Mouse (Mus musculus) lung, postnatal 4 days (tissue): Measurements from ENCODE around the gene Smpdl3a.

Experiments used
- DNase-seq, 2 experiments: peaks; one replicate each; pipeline ENCODE4 v3.0.0; 2021

Gene Smpdl3a

DNA sequence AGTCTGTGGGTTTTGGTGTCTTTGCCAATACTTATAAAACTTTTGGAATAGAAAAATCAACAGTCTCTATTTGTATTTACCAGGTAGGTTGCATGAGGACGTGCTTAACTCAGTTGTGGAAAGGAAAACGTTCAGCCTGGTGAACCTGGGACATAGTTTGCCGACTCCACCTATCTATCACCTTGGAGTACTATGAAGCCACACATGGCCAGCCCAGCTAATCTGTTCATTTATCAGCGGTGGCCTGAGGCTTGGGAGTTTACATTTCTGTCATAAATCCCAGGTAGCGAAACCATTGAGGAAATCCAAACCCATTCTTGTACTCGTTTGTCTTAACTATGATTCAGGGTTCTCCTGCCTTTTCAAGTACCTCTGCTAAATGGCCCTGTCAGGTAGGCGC, at the start of gene Smpdl3a:
TSS of gene Smpdl3a (plus strand) at position 318 of the 400 bp plus-strand sequence.
- DNase-seq, result no peak

DNA sequence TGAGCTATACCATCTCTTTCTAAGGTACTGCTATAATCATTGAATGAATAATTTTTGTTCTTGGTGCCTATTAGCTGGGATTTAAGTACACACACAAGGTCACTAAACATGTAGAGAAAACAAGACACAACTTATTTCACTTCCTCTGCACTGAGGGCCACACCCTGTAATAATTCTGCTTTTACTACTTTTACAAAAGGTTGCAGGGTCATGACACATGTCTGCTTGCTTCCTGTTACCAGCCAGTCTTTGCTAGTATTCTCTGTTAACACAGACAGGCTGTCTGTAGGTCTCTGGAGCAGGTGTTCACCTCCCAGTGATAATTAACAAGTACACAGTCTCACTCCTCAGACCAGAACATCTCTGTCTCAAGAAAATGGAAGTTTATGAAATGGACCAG, 48.7 kb upstream of the Smpdl3a start:
- DNase-seq, result no peak

DNA sequence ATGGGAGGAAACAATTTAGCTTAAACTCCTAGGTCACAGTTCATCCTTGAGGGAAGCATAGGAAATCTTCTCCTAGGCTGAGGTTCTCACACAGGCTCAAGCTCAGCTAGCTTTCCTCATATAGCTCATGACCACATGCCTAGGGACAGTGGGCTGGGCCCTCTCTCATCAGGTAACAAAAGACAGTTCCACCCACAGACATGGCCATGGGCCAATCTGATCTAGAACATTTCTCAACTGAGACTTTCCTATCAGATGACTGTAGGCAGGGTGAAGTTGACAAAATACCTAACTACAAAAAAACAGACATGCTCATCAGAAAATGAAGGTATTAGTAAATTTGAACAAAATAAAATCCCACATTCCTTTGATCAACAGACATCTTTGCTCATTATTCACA, 47.0 kb upstream of the Smpdl3a start:
- DNase-seq, result no peak

GRCm38 (mm10) chr10:57753343-57753742, 40.8 kb upstream of the Smpdl3a start:
- no peak for DNase-seq

DNA sequence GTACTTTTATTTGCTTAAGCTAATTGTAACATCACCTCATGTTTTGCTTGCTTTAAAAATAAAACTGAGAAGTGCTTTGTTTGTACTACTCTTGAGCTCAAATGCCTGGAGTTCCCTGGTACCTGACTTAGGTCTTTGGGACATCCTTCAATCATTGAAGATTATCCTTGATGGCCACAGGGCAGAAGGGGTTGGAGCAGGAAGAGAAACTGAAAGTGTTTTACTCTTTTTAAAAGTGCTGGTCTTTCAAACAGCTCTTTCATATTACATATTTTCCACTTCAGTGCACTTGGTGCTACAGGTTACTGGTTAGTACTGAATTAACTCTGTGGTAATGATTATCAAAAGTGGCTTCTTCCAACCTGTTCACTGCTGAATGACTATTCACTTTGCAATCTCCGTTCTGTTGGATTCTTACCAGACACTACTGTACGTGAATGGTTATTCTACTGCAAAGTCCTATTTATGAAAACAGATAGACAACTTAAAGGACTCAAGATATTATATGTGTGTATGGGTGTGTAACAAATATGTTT, 38.9 kb upstream of the Smpdl3a start:
- DNase-seq, result no peak

- DNase-seq, result no peak
These were observed 35.1 kb upstream of the Smpdl3a start for GRCm38 (mm10) chr10:57758999-57759398.

GRCm38 (mm10) chr10:57760694-57761093, 33.4 kb upstream of the Smpdl3a start:
- DNase-seq, result no peak

- DNase-seq, result no peak
These were observed 31.1 kb upstream of the Smpdl3a start for GRCm38 (mm10) chr10:57763044-57763443.

GRCm38 (mm10) chr10:57783289-57784130, 10.6 kb upstream of the Smpdl3a start:
- no peak for DNase-seq

GRCm38 (mm10) chr10:57784131-57784875, 9.8 kb upstream of the Smpdl3a start:
- DNase-seq, result peak; percentile 58 to 81

DNA sequence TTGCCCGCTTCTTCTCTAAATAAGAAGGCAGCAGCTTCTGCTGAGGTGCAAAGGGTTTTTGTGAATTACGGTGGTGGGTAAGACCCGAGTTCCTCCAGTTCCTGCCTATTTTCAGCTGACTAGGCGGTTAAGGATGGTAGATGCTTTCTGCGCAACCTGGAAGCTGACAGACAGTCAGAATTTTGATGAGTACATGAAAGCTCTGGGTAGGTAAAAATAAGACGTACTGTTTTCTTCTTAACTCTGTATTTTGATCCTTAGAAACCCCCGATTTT, 9.3 kb upstream of the Smpdl3a start, which contains the start of gene Fabp7:
TSS of gene Fabp7 (plus strand) at position 6 of the 275 bp plus-strand sequence.
- DNase-seq, result no peak

- no peak for DNase-seq
These were observed 8.6 kb upstream of the Smpdl3a start for GRCm38 (mm10) chr10:57785552-57785951.

DNA sequence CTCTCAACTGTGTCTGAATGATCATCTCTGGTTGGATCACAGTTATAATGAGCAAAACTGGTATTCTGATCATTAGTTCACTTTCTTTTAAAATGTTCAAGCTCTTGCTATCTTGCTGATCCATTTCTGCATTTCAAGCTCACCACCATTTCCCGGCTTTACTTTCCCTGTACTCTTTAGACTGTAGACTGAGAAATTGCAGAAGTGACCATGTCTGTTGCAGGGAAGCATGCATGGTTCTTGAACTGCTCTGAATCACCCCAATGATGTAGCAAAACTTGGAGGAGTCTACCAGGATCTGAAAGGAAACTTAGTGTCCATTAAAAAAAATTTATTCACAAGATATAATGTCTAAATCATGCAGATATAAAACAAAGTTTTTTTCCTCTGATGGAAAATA, 1.2 kb upstream of the Smpdl3a start:
- DNase-seq, result no peak

DNA sequence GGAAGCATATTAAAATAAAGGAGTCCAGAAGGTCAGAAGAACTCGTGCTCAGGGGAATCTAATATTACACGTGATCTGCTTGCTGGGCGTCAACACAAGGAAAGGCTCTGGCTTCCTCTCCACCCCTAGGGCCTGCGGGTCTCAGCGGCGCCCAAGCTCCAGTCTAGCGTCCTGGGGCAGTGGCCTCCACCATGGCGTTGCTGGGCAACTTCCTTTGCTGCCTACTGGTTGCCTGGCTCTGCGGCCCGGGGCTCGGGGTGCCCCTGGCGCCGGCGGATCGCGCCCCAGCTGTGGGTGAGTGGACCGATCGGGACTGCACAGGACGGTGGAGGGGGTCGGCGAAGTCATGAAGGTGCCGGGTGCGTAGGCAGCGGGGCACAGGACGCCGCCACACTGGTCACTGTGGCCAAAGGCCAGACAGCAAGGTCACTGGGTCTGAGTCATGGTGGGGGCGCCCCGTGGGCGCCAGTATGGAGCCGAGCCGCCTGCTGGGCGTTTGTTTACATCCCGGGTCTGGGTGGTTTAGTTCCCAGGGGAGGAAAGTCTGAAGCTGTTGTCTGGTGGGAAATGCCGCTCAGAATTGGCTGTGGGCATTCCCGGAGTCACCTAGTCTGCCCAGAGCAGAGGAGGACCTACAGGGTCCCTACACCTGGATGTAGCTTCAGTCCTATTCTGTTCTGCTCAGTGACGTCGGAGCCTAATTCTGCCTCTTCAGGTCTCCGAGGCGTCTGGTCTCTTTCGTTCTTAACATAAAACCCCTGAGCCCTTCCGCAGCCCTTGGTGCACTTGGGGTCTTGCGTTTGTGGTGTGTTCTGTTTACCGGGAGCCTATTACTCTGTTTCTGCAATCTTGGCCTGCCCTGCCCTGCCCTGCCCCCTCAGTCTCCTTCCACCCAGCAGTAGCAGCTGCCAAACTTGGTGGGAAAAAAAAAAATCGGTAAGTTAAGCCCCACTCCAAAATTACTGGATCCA, 641 bp downstream of the Smpdl3a start:
- DNase-seq, result peak; percentile 71 to 75

- peak in 1 of 2 experiments; percentile 7 for DNase-seq
These were observed 1.4 kb downstream of the Smpdl3a start for GRCm38 (mm10) chr10:57795542-57795941.

GRCm38 (mm10) chr10:57796057-57796456, 1.9 kb downstream of the Smpdl3a start:
- peak in 1 of 2 experiments; percentile 40 for DNase-seq

GRCm38 (mm10) chr10:57799486-57799885, 5.4 kb downstream of the Smpdl3a start:
- no peak for DNase-seq

DNA sequence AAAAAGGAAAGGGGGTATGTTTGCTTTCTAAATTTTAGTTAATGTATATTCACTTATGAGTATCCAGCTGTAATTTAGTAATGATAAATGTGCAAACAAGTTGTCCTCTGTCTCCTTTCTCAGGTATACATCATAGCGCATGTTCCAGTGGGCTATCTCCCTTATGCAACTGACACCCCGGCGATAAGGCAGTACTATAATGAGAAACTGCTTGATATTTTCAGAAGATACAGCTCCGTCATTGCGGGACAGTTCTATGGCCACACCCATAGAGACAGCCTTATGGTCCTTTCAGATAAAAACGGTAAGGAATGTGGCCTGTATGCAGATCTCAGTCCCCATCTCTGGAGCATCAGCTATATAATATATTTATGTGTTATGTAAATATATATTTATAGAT, 13.6 kb downstream of the Smpdl3a start:
- no peak for DNase-seq

DNA sequence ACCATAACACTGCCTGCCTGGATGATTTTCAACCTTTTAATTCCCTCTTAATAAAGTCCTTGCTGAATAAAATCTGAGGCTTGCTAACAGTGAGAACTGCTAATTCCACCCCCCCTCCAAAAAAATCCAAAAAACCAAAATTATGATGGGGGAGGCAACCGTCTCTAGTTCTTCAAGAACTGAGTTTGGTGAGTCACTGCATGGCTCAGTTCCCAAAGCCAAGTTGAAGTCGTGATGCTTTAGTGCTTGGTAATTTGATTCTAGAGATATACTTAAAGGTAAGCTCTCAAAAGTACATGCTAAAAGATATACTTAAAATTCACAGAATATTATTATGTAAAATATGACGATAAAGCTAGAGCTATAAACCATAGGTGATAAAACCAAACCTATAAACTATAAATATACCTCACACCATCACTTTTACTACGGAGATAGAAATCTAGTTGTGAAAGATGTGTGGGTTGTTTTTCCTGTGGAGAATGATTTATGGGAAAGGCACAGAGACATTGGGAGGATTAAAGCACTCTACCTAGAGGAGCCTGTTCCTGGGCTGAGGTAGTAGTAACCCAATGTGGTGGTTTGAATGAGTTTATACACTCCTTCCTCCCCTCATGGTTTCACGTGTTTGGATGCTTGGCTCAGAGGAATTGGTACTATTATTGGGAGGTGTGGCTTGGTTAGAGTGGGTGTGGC, 18.2 kb downstream of the Smpdl3a start:
- no peak for DNase-seq

GRCm38 (mm10) chr10:57814295-57814694, 20.2 kb downstream of the Smpdl3a start:
- DNase-seq, result no peak

GRCm38 (mm10) chr10:57815869-57816268, 21.7 kb downstream of the Smpdl3a start:
- DNase-seq, result no peak

DNA sequence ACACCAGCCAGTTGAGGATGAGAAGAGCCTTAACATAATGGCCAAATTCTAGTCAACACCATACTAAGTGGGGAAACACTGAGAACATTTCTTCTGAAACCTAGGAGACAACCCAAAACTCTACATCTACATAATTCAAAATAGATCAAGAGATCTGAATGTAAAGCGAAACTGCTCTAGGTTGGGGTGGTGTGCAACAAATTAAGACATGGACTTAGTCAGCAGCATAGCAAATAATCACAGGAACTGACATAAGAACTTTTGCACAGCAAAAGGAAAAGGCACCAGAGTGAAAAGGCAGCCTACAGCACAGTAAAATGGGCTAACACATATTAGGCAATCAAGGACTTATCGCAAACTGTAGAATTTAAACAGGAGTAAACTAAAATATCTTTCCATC, 25.1 kb downstream of the Smpdl3a start:
- no peak for DNase-seq
